Mouse (Mus musculus): Measurements from ENCODE around the gene Drap1.

The Drap1 gene

DNA sequence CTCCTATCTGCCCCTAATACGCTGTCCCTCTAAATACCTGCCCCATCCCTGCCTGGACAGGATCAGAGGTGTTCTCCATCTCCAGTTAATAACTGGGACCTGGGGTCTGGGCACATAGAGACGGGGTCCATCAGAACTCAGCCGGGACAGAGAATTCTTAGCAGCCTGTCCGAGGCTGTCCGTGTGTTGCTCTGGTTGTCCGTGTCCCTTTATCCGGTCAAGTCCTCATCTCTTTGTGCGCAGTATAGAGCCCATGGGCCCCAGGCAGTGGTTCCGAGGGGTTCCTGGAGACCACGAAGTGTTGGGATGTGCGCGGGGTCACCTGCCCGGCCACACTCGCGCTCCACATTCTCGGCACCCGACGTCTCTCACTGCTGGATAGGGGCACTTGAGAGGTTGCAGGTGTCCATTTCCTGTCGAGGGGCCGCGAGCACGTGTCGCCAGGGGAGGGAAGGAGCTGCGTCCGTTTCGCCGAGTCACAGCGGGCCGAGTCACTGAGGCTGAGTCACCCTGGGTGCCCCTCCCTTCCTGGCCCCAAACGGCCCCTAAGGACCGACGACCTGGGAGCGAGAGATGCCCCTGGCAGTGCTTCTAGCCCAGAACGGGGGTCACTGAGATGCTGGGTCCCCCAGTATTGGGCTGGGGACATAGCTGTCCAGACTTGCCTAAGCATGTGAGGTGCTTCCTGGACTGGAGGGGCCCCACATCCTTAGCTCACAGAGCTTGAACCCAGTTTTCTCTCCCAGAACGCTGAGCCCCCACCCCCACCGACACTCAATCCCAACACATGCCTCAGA, 23.8 kb upstream of the Drap1 start:
- WGBS = 7% methylated on average over 36 of the region's 36 CpGs

DNA sequence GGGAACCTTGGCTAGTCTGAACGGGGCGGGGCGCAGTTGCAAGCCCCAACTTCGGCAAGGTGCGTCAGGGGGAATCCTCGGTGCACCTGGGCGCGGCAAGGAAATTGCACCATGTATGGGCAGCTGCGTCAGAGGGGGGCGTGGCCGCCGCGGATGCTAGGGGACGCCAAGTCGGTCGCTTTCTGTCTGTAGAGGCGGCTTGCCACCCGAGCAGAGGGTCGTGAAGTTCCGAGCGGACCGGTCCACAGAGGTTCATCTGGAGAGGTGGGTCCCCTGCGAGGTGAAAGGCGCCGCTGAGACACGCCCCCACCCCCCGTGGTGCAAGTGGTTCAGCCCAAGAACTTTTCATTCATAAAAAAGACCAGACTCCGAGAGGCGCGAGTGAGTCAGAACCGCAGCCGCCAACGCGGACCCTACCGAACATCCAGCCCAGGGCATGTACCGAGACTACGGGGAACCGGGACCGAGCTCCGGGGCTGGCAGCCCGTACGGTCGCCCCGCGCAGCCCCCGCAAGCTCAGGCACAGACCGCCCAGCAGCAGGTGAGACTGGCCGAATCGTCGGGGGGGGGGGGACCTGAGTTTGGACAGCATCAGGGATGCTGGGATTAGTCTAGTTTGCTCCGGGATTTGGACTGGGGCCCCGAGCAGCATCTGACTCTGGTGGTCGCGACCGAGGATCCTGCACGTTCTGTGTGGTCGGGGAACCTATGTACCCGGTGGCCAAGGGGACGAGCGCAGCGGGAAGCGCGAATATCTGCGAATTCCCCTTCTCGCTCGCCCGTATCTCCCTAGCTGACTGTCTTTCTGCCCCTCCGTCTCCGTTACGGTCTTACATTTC, 23.0 kb upstream of the Drap1 start, which contains the start of gene Fosl1:
Gene Fosl1, plus strand, starts transcription at position 33 of the 839 bp plus-strand sequence.
- WGBS = under 1% methylated on average over 70 of the region's 70 CpGs

- WGBS = 95% methylated on average over 5 of the region's 5 CpGs
Measured at GRCm38 (mm10) chr19:5445747-5446146, 21.0 kb upstream of the Drap1 start.

GRCm38 (mm10) chr19:5444954-5445353, 20.2 kb upstream of the Drap1 start:
- WGBS = 55% methylated on average over 7 of the region's 7 CpGs

DNA sequence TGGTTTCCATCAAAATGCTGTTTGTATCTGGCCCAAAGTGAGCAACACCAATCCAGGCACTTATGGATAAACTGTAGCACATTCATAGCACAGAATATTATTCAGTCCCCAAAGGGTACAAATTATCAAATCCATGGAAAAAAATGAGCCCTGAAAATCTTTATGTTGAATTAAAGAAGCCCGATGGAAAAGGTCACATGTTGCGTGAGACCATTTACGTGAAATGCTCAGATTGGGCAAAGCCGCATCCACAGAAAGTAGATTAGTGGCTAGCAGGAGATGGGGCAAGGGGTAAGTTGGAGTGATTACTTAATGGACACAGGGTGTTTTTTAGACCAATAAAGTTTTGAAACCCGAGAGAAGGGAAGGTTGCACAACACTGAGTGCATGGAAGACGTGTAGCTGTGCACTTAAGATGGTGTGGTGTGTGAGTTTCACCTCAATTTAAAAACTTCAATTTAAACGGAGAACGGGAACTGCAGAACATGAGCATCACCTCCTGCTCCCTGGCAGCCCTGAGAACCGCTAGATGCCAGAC, 19.7 kb upstream of the Drap1 start:
- WGBS = 77% methylated on average over 9 of the region's 9 CpGs

- WGBS = 65% methylated on average over 7 of the region's 7 CpGs
Measured at GRCm38 (mm10) chr19:5433951-5434350, 9.2 kb upstream of the Drap1 start.

GRCm38 (mm10) chr19:5432992-5433852, 8.4 kb upstream of the Drap1 start:
- WGBS = 21% methylated on average over 16 of the region's 16 CpGs

DNA sequence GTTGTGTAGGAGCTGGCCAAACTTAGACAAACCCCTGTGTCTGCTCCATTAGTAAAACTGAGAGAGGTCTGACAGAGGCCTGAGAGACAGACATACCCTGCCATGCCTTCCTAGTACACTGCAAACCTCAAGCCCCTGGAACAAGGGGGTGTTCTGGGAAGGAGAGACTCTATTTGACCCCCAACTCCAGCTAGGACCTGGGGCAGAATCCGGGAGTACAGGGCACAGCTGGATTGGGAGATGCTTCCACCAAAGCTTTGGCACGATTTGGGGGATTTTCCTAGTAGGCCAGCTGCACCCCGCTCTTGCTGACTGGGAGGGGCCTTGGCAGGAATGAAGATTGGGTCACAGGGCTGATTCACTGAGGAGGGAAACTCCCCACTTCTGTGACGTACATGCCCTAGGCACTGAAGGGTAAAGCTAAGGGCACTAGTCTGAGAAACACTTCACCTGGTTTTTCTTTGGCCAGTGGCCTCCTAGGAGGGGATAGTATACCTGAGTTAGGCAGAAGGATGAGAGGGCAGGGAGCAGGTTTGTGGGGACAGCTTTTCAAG, 7.2 kb upstream of the Drap1 start:
- WGBS = 83% methylated on average over 4 of the region's 4 CpGs

GRCm38 (mm10) chr19:5430408-5430807, 5.6 kb upstream of the Drap1 start:
- 65% methylated on average over 1 of the region's 1 CpGs for WGBS

GRCm38 (mm10) chr19:5429806-5430205, 5.0 kb upstream of the Drap1 start:
- 40% methylated on average over 8 of the region's 8 CpGs for WGBS

DNA sequence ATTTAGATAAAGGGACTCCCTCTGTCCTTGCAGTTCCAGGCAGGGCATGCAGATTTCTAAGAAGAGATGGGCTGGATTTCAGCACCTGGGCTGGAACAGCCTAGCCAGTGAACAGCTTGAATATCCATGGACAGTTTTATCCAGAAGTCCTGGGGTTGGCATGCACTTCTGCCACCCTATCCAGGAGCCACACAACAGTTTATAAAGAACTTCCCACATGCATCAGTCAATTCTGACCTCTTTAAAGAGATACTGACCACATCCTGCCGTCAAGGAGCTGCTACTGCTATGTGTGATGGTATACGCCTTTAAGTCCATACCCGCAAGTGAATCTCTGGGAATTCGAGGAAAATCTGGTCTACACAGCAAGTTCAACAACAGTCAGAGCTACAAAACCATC, 4.4 kb upstream of the Drap1 start:
- WGBS = 80% methylated on average over 4 of the region's 4 CpGs

GRCm38 (mm10) chr19:5428083-5428482, 3.3 kb upstream of the Drap1 start:
- 85% methylated on average over 2 of the region's 2 CpGs for WGBS

DNA sequence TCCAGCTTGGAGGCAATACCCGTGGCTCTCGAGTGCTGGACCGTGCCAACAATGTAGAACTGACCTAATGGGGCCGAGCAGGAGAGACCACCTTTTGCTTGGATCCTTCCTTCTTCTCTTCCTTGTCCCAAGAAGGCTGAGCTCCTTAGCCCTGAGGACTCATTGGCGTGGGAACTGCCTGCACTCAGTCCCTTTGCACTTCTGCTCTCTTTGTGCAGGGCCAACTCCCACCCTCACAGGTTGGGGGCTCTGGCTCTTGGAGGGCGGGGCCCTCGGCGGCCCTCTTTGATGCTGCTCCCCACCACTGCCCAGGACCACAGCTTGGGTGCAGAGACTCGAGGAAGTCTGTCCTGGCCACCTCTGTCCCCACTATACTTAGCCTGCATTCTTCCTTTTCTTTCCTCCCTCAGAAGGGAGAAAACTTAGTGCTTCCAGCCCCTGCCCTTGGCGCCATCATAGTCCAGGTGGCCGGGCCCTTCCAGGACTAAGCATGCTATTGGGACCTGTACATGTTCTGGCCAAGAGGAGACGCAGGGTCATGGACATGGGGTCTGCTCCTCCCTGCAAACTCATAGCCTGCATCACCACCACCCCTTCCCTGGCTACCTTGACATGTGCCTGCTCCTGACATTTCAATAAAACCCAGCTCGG, 2.0 kb upstream of the Drap1 start:
- 92% methylated on average over 13 of the region's 13 CpGs for WGBS

DNA sequence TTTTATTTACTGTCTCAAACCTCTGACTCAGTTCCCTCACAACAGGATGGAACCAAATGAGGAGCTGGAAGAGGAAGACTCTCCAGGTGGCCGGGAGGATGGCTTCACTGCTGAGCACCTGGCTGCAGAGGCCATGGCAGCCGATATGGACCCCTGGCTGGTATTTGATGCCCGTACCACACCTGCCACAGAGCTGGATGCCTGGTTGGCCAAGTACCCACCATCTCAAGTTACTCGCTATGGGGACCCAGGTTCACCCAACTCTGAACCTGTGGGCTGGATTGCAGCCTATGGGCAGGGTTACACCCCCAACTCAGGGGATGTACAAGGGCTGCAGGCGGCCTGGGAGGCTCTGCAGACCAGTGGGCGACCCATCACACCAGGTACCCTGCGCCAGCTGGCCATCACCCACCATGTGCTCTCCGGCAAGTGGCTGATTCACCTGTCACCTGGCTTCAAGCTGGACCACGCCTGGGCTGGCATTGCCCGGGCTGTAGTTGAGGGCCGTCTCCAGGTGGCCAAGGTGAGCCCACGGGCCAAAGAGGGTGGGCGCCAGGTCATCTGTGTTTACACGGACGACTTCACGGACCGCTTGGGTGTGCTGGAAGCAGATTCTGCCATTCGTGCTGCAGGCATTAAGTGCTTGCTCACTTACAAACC, 1.3 kb upstream of the Drap1 start:
- 88% methylated on average over 18 of the region's 18 CpGs for WGBS

DNA sequence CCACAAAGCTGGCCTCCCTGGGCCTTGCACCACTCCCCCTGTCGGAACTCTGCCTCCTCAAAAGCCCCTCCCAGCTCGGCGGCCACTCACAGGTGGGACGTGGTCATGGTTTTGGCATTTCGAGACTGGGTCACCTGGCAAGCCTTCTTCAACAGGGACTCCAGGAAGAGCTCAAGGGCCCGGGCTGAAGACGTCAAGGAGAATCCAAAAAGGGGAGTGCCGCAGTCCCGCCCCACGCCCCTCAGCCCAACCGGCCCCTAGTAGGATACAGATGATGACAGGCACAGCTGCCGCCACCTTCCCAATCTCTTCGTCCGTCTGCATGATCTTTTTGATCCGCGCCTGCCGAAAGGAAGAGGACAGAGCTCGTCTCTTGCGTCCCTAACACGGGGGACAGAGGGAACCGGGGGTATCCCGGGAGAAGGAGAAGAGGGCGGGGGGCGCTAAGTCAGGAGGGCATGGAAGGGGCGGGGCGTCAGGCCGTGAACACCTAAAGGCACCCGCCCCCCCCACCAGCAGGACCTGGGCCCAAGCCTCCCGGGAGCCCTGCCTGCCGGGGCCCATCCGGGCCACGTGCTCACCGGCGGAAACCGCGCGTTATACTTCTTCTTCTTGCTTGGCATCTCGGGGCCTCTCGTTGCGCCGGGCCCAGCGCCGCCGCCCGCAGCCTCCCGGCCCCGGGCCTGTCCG, 542 bp downstream of the Drap1 start:
- under 1% methylated on average over 48 of the region's 48 CpGs for WGBS

DNA sequence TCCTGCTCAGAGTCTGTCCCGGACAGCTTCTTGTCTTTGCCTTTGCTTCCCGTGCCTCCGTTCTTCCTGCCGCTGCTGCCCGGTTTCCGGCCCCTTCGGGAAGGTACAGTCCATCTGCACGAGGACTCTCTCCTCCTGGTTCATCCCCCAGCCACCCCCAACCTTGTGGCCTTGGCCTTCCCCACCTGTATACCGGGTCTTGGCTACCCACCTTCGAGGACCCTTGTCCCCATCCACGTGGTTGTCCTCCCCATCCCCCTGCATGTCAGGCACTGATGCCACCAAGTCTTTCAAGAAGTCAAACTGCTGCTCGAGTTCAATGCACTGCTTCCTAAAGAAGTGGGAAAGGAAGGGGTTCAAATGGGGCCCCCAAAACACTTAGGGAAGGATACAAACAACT, 1.2 kb downstream of the Drap1 start:
- WGBS = 54% methylated on average over 12 of the region's 12 CpGs

- 83% methylated on average over 9 of the region's 9 CpGs for WGBS
Measured at GRCm38 (mm10) chr19:5422895-5423443, 1.8 kb downstream of the Drap1 start.

GRCm38 (mm10) chr19:5422267-5422666, 2.5 kb downstream of the Drap1 start:
- WGBS = 73% methylated on average over 10 of the region's 10 CpGs

DNA sequence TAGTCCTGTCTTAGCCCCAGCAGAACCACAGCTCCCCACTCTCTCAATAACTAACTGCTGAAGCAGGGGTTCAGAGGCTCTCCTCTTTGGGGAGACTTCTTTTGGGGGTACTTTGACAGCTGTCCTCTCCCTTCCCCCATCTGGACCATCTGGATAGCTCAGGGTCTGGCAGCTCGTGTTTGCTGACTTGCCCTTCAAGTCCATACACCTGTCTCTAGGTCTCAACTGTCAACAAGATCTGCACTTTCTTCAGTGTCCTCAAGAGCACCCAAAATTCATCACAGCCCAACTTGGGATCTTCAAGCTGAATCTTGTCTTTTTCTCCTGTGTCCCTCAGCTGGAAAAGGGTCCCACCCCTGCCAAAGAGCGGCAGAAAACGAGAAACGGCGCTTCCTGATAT, 3.0 kb downstream of the Drap1 start:
- 85% methylated on average over 5 of the region's 5 CpGs for WGBS
